Mouse (Mus musculus): ENCODE data around the gene Ambra1. TPM values are rescaled to one million over a fixed set of nuclear protein-coding genes. Genes with fewer than 3 reads are reported as not detected.

Ambra1 gene
- polyA plus RNA-seq, 1 experiment, result 21.1 TPM

GRCm38 (mm10) chr2:91904618-91905307, 174.8 kb downstream of the Ambra1 start:
- no peaks in the 10 kb centered on the region for H3K4me1 ChIP-seq (ENCODE audit: control insufficient read depth, insufficient read depth, low read length)
- no peak overlapping the region for H3K4me3 ChIP-seq (replicated peaks; ENCODE audit: control insufficient read depth, low read depth, low read length)
- whole genome bisulfite sequencing, result 77% methylated on average over 5 of the region's 5 CpGs
- TF ChIP-seq POLR2A (IDR thresholded peaks at IDR 0.05; ENCODE audit: borderline replicate concordance, control insufficient read depth, low read depth, low read length) (no peak), CTCF (IDR thresholded peaks at IDR 0.05; ENCODE audit: control insufficient read depth, insufficient read depth, low read length) (no peak)
- no peak overlapping the region for H3K27ac ChIP-seq (ENCODE audit: control insufficient read depth, insufficient read depth, low read depth, low read length, poor library complexity)

GRCm38 (mm10) chr2:91906141-91906540, 176.2 kb downstream of the Ambra1 start:
- no peak overlapping the region for H3K4me3 ChIP-seq (replicated peaks; ENCODE audit: control insufficient read depth, low read depth, low read length)
- H3K27ac ChIP-seq (ENCODE audit: control insufficient read depth, insufficient read depth, low read depth, low read length, poor library complexity), result no peak overlapping the region
- TF ChIP-seq POLR2A (IDR thresholded peaks at IDR 0.05; ENCODE audit: borderline replicate concordance, control insufficient read depth, low read depth, low read length) (no peak), CTCF (IDR thresholded peaks at IDR 0.05; ENCODE audit: control insufficient read depth, insufficient read depth, low read length) (no peak)
- 89% methylated on average over 2 of the region's 2 CpGs for WGBS
- H3K4me1 ChIP-seq (ENCODE audit: control insufficient read depth, insufficient read depth, low read length), result no peaks in the 10 kb centered on the region

GRCm38 (mm10) chr2:91912616-91913015, 182.7 kb downstream of the Ambra1 start:
- no peaks in the 10 kb centered on the region for H3K4me1 ChIP-seq (ENCODE audit: control insufficient read depth, insufficient read depth, low read length)
- 62% methylated on average over 3 of the region's 3 CpGs for WGBS
- TF ChIP-seq POLR2A (IDR thresholded peaks at IDR 0.05; ENCODE audit: borderline replicate concordance, control insufficient read depth, low read depth, low read length) (no peak), CTCF (IDR thresholded peaks at IDR 0.05; ENCODE audit: control insufficient read depth, insufficient read depth, low read length) (no peak)
- no peak overlapping the region for H3K27ac ChIP-seq (ENCODE audit: control insufficient read depth, insufficient read depth, low read depth, low read length, poor library complexity)
- no peak overlapping the region for H3K4me3 ChIP-seq (replicated peaks; ENCODE audit: control insufficient read depth, low read depth, low read length)

- H3K4me1 ChIP-seq (ENCODE audit: control insufficient read depth, insufficient read depth, low read length), result no peaks in the 10 kb centered on the region
- WGBS, result 69% methylated on average over 7 of the region's 7 CpGs
- no peak overlapping the region for H3K4me3 ChIP-seq (replicated peaks; ENCODE audit: control insufficient read depth, low read depth, low read length)
- no peak for TF ChIP-seq CTCF (IDR thresholded peaks at IDR 0.05; ENCODE audit: control insufficient read depth, insufficient read depth, low read length)
- TF ChIP-seq POLR2A (IDR thresholded peaks at IDR 0.05; ENCODE audit: borderline replicate concordance, control insufficient read depth, low read depth, low read length), result no peak
- no peak overlapping the region for H3K27ac ChIP-seq (ENCODE audit: control insufficient read depth, insufficient read depth, low read depth, low read length, poor library complexity)
These were observed 183.6 kb downstream of the Ambra1 start for GRCm38 (mm10) chr2:91913328-91914110.

- WGBS, result 62% methylated on average over 7 of the region's 7 CpGs
- H3K27ac ChIP-seq (ENCODE audit: control insufficient read depth, insufficient read depth, low read depth, low read length, poor library complexity), result no peak overlapping the region
- TF ChIP-seq CTCF (IDR thresholded peaks at IDR 0.05; ENCODE audit: control insufficient read depth, insufficient read depth, low read length), result no peak
- TF ChIP-seq POLR2A (IDR thresholded peaks at IDR 0.05; ENCODE audit: borderline replicate concordance, control insufficient read depth, low read depth, low read length), result no peak
- H3K4me1 ChIP-seq (ENCODE audit: control insufficient read depth, insufficient read depth, low read length), result no peaks in the 10 kb centered on the region
- H3K4me3 ChIP-seq (replicated peaks; ENCODE audit: control insufficient read depth, low read depth, low read length), result no peak overlapping the region
These were observed 186.5 kb downstream of the Ambra1 start for GRCm38 (mm10) chr2:91916346-91916977.

GRCm38 (mm10) chr2:91917096-91917495, 187.2 kb downstream of the Ambra1 start:
- no peak overlapping the region for H3K4me3 ChIP-seq (replicated peaks; ENCODE audit: control insufficient read depth, low read depth, low read length)
- no peak overlapping the region for H3K27ac ChIP-seq (ENCODE audit: control insufficient read depth, insufficient read depth, low read depth, low read length, poor library complexity)
- 81% methylated on average over 7 of the region's 7 CpGs for WGBS
- H3K4me1 ChIP-seq (ENCODE audit: control insufficient read depth, insufficient read depth, low read length), result no peaks in the 10 kb centered on the region
- TF ChIP-seq POLR2A (IDR thresholded peaks at IDR 0.05; ENCODE audit: borderline replicate concordance, control insufficient read depth, low read depth, low read length), result no peak
- no peak for TF ChIP-seq CTCF (IDR thresholded peaks at IDR 0.05; ENCODE audit: control insufficient read depth, insufficient read depth, low read length)

- Histone ChIP-seq H3K27ac (ENCODE audit: control insufficient read depth, insufficient read depth, low read depth, low read length, poor library complexity) (no peak overlapping the region), H3K4me3 (replicated peaks; ENCODE audit: control insufficient read depth, low read depth, low read length) (no peak overlapping the region), H3K4me1 (ENCODE audit: control insufficient read depth, insufficient read depth, low read length) (peaks cover 3% of the 10 kb centered on the region; the same call in 1 of the 2 replicates)
- no peak for TF ChIP-seq CTCF (IDR thresholded peaks at IDR 0.05; ENCODE audit: control insufficient read depth, insufficient read depth, low read length)
- TF ChIP-seq POLR2A (IDR thresholded peaks at IDR 0.05; ENCODE audit: borderline replicate concordance, control insufficient read depth, low read depth, low read length), result no peak
- 59% methylated on average over 4 of the region's 4 CpGs for WGBS
These were observed 190.2 kb downstream of the Ambra1 start for GRCm38 (mm10) chr2:91920130-91920529.

- WGBS, result 6% methylated on average over 31 of the region's 31 CpGs
- Histone ChIP-seq H3K4me3 (replicated peaks; ENCODE audit: control insufficient read depth, low read depth, low read length) (no peak overlapping the region), H3K27ac (ENCODE audit: control insufficient read depth, insufficient read depth, low read depth, low read length, poor library complexity) (no peak overlapping the region), H3K4me1 (ENCODE audit: control insufficient read depth, insufficient read depth, low read length) (peaks cover 3% of the 10 kb centered on the region; the same call in 1 of the 2 replicates)
- no peak for TF ChIP-seq CTCF (IDR thresholded peaks at IDR 0.05; ENCODE audit: control insufficient read depth, insufficient read depth, low read length)
- no peak for TF ChIP-seq POLR2A (IDR thresholded peaks at IDR 0.05; ENCODE audit: borderline replicate concordance, control insufficient read depth, low read depth, low read length)
These were observed 191.4 kb downstream of the Ambra1 start for GRCm38 (mm10) chr2:91921181-91921789.

Measured in bone marrow, adult 2 months (tissue).